Mouse (Mus musculus) hindbrain, embryonic 11.5 days (tissue): ENCODE results near the gene Fmo5. TPM values are rescaled to one million over a fixed set of nuclear protein-coding genes. Genes with fewer than 3 reads are reported as not detected.

Experiments used
- ATAC-seq: fragments of 200-750 bp; cut with Nextera tagmentation; 2 replicates; pipeline ENCODE4 v1.8.0; 2017; ENCODE audit warnings: mild to moderate bottlenecking, moderate TSS enrichment, moderate library complexity; ENCODE audit not compliant: low FRiP score
- DNase-seq: peaks from one replicate; pipeline ENCODE4 v3.0.0-alpha.2; 2015; ENCODE audit warnings: low spot score
- H3K27ac ChIP-seq: fragments of 300-500 bp; sonication (generic); 2 replicates; pipeline ENCODE4 v1.5.1; 2014; ENCODE audit warnings: mild to moderate bottlenecking, low read depth, low read length
- H3K27me3 ChIP-seq: fragments of 300-500 bp; sonication (generic); 2 replicates; pipeline ENCODE4 v1.6.1; 2014; ENCODE audit warnings: mild to moderate bottlenecking, low read length, moderate library complexity, mixed read lengths; ENCODE audit not compliant: control insufficient read depth, insufficient read depth
- H3K36me3 ChIP-seq: fragments of 300-500 bp; sonication (generic); 2 replicates; pipeline ENCODE4 v1.6.1; 2014; ENCODE audit warnings: mild to moderate bottlenecking, low read length, moderate library complexity, mixed read lengths; ENCODE audit not compliant: control insufficient read depth, insufficient read depth
- H3K4me1 ChIP-seq: fragments of 300-500 bp; sonication (generic); replicated peaks from 2 replicates; pipeline ENCODE4 v1.6.1; 2014; ENCODE audit warnings: low read length, mixed read lengths; ENCODE audit not compliant: control insufficient read depth, insufficient read depth
- H3K4me2 ChIP-seq: fragments of 300-500 bp; sonication (generic); replicated peaks from 2 replicates; pipeline ENCODE4 v1.6.1; 2014; ENCODE audit warnings: mild to moderate bottlenecking, low read depth, low read length
- H3K4me3 ChIP-seq: fragments of 300-500 bp; sonication (generic); 2 replicates; pipeline ENCODE4 v1.5.1; 2014; ENCODE audit warnings: low read depth, low read length
- H3K9ac ChIP-seq: fragments of 300-500 bp; sonication (generic); 2 replicates; pipeline ENCODE4 v1.6.1; 2014; ENCODE audit warnings: low read depth, low read length
- H3K9me3 ChIP-seq: fragments of 300-500 bp; sonication (generic); 2 replicates; pipeline ENCODE4 v1.6.1; 2016; ENCODE audit warnings: low read length; ENCODE audit not compliant: control insufficient read depth
- WGBS: fragments of 180-500 bp; shearing (Covaris S2); extraction: QIAGEN DNeasy Blood & Tissue Kit; methylation state at CpG from one replicate; pipeline ENCODE4 v1.1.7; 2014; 5-methylcytosine and 5-hydroxymethylcytosine counted together
- polyA plus RNA-seq: library from polyadenylated mRNA; unstranded; fragments of >200 nt; fragmentation: Nextera tagmentation; extraction: Ambion mirVana; gene quantifications from 2 replicates; pipeline ENCODE4 v1.2.1, GENCODE M21; 2014

The Fmo5 gene
- polyA plus RNA-seq, 1 experiment from 2014 or later: 0.60 TPM

DNA sequence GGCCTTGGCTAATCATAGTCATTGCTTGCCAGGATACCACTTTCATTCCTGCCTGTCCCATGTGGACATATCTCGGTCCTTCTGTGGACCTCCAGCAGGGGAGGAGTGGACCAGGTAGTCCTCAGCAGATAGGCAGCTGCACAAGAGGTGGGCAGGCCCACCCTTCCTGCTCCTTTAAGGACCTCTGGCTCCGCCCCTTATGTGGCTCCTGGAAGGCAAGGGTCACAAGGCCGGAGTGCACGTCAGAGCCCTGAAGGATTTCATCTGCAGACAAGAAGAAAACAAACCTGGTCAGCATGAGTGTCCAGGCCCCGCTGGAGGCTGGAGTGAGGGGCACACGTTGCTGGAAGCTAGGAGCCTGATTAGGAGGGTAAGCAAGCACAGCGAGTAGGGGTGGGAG lies 62.0 kb downstream of the Fmo5 start:
- Histone ChIP-seq H3K27ac (no peak overlapping the region), H3K4me1 (0 out of 2 replicates have a peak, but pooled peaks cover 2% of the 10 kb centered on the region), H3K9ac (no peak overlapping the region), H3K27me3 (no peaks in the 10 kb centered on the region), H3K36me3 (no peaks in the 10 kb centered on the region), H3K9me3 (no peaks in the 10 kb centered on the region), H3K4me2 (no peak overlapping the region), H3K4me3 (no peak overlapping the region)
- 62% methylated on average over 7 of the region's 7 CpGs for WGBS
- ATAC-seq (no peak), DNase-seq (no peak)

DNA sequence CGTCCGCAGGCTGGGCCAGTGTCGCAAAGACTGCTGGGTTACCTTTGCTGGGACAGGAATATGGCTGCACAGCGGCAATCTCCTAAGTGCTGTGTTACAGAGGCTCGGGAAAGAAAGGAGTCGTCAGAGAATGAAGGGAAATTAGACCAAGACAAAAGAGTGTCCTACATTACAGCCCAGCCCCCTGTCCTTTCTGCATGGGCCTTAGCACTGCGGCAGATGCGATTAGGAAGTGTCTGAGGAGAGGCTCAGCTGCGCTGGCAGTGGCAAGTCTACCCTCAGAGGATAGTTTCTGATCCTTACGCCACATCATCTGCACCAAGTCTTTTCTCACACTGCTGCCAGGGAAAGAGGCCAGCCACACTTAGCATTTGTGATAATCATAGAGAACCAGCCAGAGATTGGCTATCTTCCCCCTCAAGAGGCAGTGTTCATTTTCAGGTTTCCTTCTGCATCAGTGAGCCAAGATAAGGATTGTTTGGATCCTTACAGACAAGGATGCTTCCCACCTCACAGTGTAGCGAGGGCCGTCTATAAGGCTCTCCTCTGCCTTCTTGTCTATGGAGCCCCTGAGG lies 62.9 kb downstream of the Fmo5 start:
- H3K27me3 ChIP-seq: no peaks in the 10 kb centered on the region
- no peaks in the 10 kb centered on the region for H3K36me3 ChIP-seq
- no peak overlapping the region for H3K27ac ChIP-seq
- H3K4me2 ChIP-seq: no peak overlapping the region
- no peaks in the 10 kb centered on the region for H3K9me3 ChIP-seq
- H3K4me3 ChIP-seq: no peak overlapping the region
- DNase-seq (no peak), ATAC-seq (no peak)
- no peak overlapping the region for H3K9ac ChIP-seq
- 0 out of 2 replicates have a peak, but pooled peaks cover 2% of the 10 kb centered on the region for H3K4me1 ChIP-seq
- 68% methylated on average over 12 of the region's 12 CpGs for WGBS

DNA sequence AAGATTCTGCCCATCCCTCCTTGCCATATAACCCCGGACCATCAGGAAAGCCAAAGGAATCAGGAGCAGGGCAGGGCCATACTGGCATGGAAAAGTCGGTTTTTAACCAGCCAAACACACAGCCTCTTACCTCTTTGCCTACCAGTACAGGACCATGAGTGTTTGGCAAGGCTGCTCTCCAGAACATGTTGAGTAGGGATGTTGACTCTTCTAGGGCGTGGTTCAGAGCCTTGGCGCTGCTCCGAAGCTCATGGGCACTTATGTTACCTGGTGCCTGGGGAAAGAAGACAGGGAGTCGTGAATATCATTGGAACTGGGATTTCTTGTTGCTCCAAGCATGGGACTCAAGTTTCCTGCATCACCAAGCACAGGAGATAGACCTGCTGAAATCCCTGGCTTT lies 65.2 kb downstream of the Fmo5 start:
- DNase-seq: no peak
- Histone ChIP-seq H3K4me1 (0 out of 2 replicates have a peak, but pooled peaks cover 2% of the 10 kb centered on the region), H3K36me3 (no peaks in the 10 kb centered on the region), H3K4me3 (no peak overlapping the region), H3K27me3 (no peaks in the 10 kb centered on the region), H3K9me3 (no peaks in the 10 kb centered on the region), H3K4me2 (no peak overlapping the region), H3K9ac (no peak overlapping the region), H3K27ac (no peak overlapping the region)
- WGBS: 90% methylated on average over 6 of the region's 6 CpGs
- ATAC-seq: no peak

DNA sequence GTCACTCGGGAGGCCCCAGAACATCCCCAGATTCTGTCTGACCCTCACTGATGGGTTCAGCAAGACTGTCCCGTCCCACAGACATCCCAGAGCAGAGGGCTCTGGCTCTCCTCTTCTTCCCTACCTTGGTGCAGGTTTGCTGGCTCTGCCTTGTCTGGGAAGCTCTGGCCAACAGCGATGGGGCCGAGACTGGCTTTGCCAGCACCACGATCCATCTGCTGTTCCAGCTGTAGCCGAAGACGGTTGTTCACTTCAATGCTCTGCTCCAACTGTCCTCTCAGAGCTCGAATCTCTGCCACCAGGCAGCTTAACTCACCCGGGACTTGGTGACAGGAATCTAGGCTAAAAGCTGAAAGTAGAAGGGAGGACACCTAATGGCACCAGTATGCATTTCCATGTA lies 68.3 kb downstream of the Fmo5 start:
- ATAC-seq (no peak), DNase-seq (no peak)
- H3K27me3 ChIP-seq: no peaks in the 10 kb centered on the region
- H3K9me3 ChIP-seq: no peaks in the 10 kb centered on the region
- no peak overlapping the region for H3K4me3 ChIP-seq
- H3K36me3 ChIP-seq: no peaks in the 10 kb centered on the region
- WGBS: 88% methylated on average over 9 of the region's 9 CpGs
- no peak overlapping the region for H3K9ac ChIP-seq
- H3K27ac ChIP-seq: no peak overlapping the region
- no peak overlapping the region for H3K4me2 ChIP-seq
- H3K4me1 ChIP-seq: no peaks in the 10 kb centered on the region

DNA sequence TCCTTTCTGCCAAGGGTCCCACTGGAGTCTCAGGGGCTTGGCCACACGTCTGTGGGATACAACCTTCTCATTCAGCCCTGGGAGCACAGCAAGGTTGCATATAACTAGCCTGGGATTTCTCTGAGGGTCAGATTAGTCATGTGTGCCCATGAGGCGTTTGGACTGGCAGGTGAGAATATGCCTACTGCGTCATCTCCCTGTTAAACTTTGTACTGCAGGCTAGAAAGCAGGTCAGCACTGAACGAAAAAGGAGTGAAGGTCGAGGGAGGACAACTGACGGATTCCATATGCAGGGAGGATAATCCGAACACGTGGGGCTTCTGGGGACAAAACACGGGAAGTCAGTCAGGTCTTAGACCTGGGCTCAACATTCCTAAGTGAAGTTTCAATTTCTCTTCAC lies 68.7 kb downstream of the Fmo5 start:
- no peaks in the 10 kb centered on the region for H3K4me1 ChIP-seq
- no peaks in the 10 kb centered on the region for H3K9me3 ChIP-seq
- no peak overlapping the region for H3K27ac ChIP-seq
- no peaks in the 10 kb centered on the region for H3K27me3 ChIP-seq
- H3K9ac ChIP-seq: no peak overlapping the region
- no peak overlapping the region for H3K4me2 ChIP-seq
- no peaks in the 10 kb centered on the region for H3K36me3 ChIP-seq
- 88% methylated on average over 9 of the region's 9 CpGs for WGBS
- no peak overlapping the region for H3K4me3 ChIP-seq
- ATAC-seq: no peak
- no peak for DNase-seq

DNA sequence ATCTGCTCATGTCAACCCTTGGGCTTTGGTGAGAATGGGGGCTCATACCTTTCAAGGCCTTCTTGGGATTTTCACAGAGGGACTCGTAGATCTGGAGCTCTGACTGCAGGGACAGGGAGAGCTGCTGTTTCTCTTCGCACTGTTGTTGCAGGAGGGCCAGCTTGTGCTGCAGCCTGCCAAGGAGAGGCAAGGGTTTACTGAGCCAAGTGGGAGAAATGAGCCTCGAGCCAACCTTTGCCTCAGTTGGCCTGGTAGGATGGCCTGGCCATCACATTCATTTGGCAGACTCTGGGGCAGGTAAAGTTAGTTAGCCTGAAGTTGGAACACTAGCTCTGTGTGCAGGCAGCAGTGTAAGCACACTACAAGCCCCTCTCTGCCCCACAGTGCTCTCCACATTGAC lies 70.5 kb downstream of the Fmo5 start:
- Histone ChIP-seq H3K4me1 (no peaks in the 10 kb centered on the region), H3K4me2 (no peak overlapping the region), H3K27ac (no peak overlapping the region), H3K9ac (no peak overlapping the region), H3K36me3 (no peaks in the 10 kb centered on the region), H3K27me3 (no peaks in the 10 kb centered on the region), H3K4me3 (no peak overlapping the region), H3K9me3 (no peaks in the 10 kb centered on the region)
- ATAC-seq (no peak), DNase-seq (no peak)
- WGBS: 75% methylated on average over 3 of the region's 3 CpGs

DNA sequence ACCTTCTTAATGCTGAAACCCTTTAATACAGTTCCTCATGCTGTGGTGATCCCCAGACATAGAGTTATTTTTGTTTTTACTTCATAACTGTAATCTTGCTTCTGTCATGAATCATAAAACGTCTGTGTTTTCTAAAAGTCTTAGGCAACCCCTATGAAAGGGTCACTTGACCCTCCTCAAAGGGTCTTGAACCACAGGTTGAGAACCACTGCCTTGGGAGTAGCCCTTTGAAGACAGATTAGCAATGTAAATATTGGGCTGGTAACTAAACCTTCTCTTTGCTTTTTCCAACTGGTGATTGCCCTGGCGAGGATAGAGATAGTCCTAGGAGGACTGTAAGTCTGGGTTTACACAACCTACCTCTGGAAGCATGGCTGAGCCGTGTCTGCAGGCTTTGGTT lies 72.6 kb downstream of the Fmo5 start:
- Histone ChIP-seq H3K4me2 (no peak overlapping the region), H3K4me1 (no peaks in the 10 kb centered on the region), H3K27ac (no peak overlapping the region), H3K27me3 (no peaks in the 10 kb centered on the region), H3K36me3 (no peaks in the 10 kb centered on the region), H3K4me3 (no peak overlapping the region), H3K9ac (no peak overlapping the region), H3K9me3 (no peaks in the 10 kb centered on the region)
- WGBS: 77% methylated on average over 3 of the region's 3 CpGs
- no peak for ATAC-seq
- DNase-seq: no peak

DNA sequence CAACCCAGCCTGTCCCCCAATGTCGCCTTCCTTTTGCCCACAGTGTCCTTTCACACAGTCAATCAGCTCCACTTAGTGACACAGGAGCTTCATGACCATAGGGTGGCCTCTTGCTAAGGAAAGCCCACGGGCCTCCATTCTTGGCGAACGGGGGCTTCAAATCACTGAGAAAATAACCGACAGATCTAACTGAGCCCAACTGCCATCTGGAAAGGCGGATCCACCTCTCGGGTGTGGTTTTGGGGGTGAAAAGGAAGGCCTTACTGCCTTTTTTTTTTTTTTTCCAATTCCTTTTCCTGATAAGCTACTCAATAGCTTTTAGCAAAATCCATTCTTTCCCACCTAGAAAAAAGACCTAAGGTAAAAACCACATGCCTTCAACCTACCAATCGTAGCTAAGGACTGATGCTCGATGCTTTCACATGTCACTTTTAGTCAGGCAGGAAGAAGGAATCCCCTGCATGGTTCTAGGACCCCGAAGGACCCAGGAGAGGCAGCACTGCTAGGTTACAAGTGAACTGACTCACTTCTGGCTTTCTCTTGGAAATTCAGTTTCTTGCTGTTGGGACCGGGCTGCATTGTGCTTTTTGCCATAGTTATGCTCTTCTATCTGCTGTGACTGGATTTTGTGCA lies 74.0 kb downstream of the Fmo5 start:
- Histone ChIP-seq H3K36me3 (no peaks in the 10 kb centered on the region), H3K4me1 (no peaks in the 10 kb centered on the region), H3K27ac (no peak overlapping the region), H3K9ac (no peak overlapping the region), H3K4me3 (no peak overlapping the region), H3K27me3 (no peaks in the 10 kb centered on the region), H3K4me2 (no peak overlapping the region), H3K9me3 (no peaks in the 10 kb centered on the region)
- DNase-seq: no peak
- ATAC-seq: no peak
- WGBS: 92% methylated on average over 11 of the region's 11 CpGs
